In the genomic region with DNA sequence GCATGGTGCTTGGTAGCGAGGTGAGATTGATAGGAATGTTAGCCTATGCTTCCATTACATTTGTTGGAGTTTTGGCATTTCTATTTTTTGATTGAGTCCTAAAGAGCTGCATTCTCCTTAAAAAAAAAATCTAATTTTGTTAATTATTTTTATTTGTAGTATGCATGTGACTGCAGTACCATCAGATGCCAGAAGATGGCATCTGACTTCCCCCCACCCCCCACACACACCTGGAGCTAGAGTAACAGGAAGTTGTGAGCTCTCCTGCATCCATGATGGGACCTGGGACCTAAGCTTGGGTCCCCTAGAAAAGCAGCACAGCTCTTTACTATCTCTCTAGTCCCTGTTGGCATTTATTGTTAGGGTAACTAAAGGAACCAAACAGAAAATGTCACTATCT, we compare ENCODE assay signal across 9 mouse cellular contexts.
DNase-seq lines count a peak whose midpoint lies in the region; ATAC-seq and TF ChIP-seq lines count a peak whose summit lies in the region.
"Had no signal": no experiment of that assay in that cellular context is flagged by ENCODE, and none has a peak within 500 bp of the region (broad histone marks: within the 10 kb centered on the region; RNA-seq: fewer than 3 reads in every experiment).

No protein-coding gene starts in this region.

- peak; percentile 59 for TF ChIP-seq CTCF in gastrocnemius, adult 2 months (IDR thresholded peaks at IDR 0.05)
- TF ChIP-seq CTCF in lung, adult 2 months (IDR thresholded peaks at IDR 0.05; ENCODE audit: insufficient read depth, low read length): peak; percentile 44
- peak; percentile 55 for TF ChIP-seq CTCF in G1E (IDR thresholded peaks at IDR 0.05; ENCODE audit: low read depth, low read length)

- intact Hi-C loops in gastrocnemius, adult 2 months (cut with DNase I): loop anchor here (2.0 kb wide), 1 partner anchor 650 kb away; no protein-coding TSS in a partner anchor

- H3K4me3 ChIP-seq in gastrocnemius, adult 2 months: no peak overlapping the region
- H3K4me3 ChIP-seq in lung, adult 2 months (replicated peaks; ENCODE audit: extremely low read depth, low read depth, low read length): no peak overlapping the region
- no peak overlapping the region for H3K4me3 ChIP-seq in G1E (ENCODE audit: low read depth, low read length)
- H3K4me3 ChIP-seq: liver, embryonic 13.5 days had no signal

- no peaks in the 10 kb centered on the region for H3K4me1 ChIP-seq in lung, adult 2 months (ENCODE audit: control insufficient read depth, insufficient read depth, low read length)
- H3K4me1 ChIP-seq in G1E (ENCODE audit: insufficient read depth, low read depth, low read length): no peaks in the 10 kb centered on the region
- H3K4me1 ChIP-seq: liver, embryonic 13.5 days had no signal

- H3K27me3 ChIP-seq in G1E (ENCODE audit: insufficient read depth, low read length): no peaks in the 10 kb centered on the region
- H3K27me3 ChIP-seq: liver, embryonic 13.5 days had no signal

- DNase-seq in gastrocnemius, adult 2 months: no peak
- DNase-seq in gastrocnemius, adult 18-20 months (ENCODE audit: low spot score): no peak
- no peak for DNase-seq in lung, adult 2 months
- no peak for DNase-seq in lung, postnatal 10 days
- DNase-seq in G1E (ENCODE audit: low spot score): no peak
- DNase-seq in layer of hippocampus, postnatal 10 days (ENCODE audit: low spot score in 2 of 2): no peak
- DNase-seq in kidney, adult 18-20 months: no peak
- DNase-seq: liver, embryonic 13.5 days had no signal

- ATAC-seq in G1E (ENCODE audit: extremely low read depth, insufficient number of reproducible peaks, low FRiP score, poor library complexity, severe bottlenecking): no peak
- peak; percentile 74 for ATAC-seq in megakaryocyte, adult 5-6 weeks (ENCODE audit: poor library complexity, severe bottlenecking)

- 93% methylated on average over 1 of the region's 1 CpGs for WGBS in lung, adult 2 months

- H3K27ac ChIP-seq in gastrocnemius, adult 2 months: no peak overlapping the region
- H3K27ac ChIP-seq: liver, embryonic 13.5 days had no signal

- no peak for TF ChIP-seq POLR2A in lung, adult 2 months (IDR thresholded peaks at IDR 0.05; ENCODE audit: borderline replicate concordance, extremely low read depth, low read depth, low read length)

- no peaks in the 10 kb centered on the region for H3K36me3 ChIP-seq in G1E (replicated peaks)
- H3K36me3 ChIP-seq: liver, embryonic 13.5 days had no signal

- no peaks in the 10 kb centered on the region for H3K9me3 ChIP-seq in G1E (replicated peaks)
- H3K9me3 ChIP-seq: liver, embryonic 13.5 days had no signal
